Mouse (Mus musculus): Measurements from ENCODE around the gene Faah.

The Faah gene

DNA sequence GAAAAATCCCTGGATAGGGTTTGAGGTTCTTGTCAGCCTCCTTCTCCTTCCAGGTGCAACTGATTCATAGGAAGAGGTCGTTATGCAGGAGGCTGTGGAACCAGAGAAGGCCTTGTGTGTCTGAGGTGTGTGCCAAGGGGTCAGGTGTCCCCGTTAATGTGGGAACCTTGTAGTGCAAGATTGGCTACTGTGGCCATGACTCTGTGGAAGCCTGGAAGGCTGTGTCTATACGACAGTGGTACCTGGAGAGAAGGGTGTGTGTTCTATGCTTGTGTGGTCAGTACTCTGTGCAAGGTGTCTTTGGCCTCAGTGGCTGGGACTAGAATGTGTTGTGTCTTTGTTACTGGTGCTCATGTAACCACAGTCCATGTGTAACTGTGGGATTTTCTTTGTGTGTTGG lies 77.0 kb downstream of the Faah start:
- DNase-seq = no peak

DNA sequence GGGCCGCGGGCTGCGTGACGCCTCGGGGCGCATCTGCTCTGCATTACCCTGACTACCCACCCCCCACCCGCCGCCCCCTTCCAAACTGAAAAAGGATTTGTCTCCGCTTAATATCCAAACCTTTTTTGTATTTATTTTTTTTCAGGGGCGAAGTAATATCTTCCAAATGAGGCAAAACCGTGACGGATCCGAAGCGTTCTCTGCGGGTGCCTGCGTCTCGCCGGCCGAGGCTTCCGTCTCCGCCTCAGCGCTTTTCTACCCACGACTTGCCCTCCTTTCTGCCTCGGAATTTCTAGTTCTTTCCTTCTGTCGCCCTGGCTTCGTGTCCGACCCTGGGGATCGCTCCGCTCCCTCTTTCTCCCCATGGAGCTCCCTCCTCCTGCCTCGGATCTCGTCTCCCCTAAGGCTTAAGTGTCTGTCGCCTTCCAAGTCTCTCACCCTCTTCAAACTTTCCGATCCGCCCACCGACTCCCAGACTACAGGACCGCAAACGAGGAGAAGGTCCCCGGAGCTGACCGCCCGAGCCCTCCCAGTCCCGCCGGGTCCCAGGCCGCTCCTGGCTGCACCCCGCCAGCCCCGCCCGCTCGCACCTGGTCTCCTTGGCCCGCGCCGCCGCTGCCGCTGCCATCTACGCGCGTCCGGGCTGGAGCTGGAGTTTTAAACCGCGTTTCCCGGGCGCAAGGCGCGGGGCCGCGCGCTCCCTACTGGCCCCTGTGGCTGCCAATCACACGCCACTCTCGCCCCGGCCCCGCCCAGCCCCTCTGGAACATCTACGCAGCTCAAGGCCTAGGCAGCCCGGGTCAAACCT lies 78.2 kb downstream of the Faah start, which contains the start of gene Dmbx1:
Gene Dmbx1, minus strand, starts transcription at position 632 of the 808 bp plus-strand sequence.
- no peak for DNase-seq

GRCm38 (mm10) chr4:115938276-115939160 lies 79.2 kb downstream of the Faah start:
- no peak for DNase-seq

DNA sequence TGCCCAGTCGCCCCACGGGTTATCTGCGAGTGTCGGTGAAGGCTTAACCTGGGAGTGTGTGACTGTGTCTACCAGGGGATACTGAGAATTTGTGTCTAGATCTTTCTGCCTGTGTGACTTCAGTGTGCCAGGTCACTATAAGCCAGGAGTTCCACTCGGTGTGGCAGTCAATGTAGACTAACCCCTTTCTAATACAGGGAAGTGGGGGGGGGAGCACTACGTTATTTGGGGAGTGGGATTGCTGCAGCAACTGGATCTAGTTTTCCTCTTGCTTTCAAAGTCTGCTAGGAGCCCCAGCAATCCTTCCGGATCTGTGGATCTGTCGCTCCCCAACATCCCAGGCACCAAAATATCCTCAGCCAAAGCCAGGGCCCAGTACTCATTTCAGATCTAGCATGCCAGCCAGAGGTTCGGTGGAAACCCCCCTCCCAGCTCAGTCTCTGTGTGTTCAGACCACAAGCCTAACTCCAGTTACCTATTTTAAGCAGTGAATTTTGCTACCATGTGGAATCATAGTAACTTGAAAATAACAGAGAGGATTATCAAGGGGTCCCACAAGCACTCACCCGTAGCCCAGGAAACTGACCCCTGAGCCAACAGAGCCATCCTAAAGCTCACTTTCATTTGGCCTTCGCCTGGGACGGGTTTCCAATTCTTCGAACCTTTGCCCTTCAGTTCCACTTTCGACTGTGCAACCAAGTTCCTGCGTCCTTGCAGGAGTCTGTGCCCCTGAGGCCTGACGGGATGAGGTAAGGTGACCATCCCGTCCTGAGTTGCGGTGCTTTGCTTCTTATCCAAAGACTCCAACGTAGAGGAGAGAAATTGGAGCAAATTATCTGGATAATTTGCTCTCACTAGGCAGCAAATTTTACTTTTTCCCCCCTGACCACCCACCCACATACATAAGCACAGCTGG lies 80.4 kb downstream of the Faah start:
- no peak for DNase-seq

- DNase-seq = no peak
Measured at GRCm38 (mm10) chr4:115936646-115937045, 81.1 kb downstream of the Faah start.

GRCm38 (mm10) chr4:115935835-115936581 lies 81.7 kb downstream of the Faah start:
- DNase-seq = no peak

DNA sequence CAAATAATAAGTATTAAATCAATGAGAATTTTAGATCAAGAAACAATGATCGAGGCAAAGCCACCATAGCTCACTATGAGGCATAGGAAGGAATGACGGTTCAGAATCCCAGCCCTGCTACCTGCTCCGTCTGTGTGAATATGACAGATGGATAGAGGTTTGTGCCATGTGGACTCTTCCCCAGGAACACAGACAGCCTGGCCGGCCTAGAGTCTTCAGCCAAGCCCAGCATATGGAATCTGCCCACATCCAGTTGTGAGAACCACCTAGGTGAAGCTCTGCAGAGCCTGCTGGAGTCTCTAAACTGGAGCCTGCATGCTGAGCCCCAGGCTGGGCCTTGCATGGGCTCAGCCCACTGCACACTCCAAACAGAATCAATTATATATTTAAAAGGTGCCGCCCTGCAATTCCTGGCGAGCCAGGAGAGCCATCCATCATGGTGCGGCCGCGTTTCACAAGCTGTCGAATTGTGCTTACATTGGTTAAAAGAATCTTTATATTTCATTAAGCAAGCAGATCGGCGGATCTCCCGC lies 86.1 kb downstream of the Faah start:
- DNase-seq = no peak

GRCm38 (mm10) chr4:115927637-115928036 lies 90.1 kb downstream of the Faah start:
- no peak for DNase-seq

DNA sequence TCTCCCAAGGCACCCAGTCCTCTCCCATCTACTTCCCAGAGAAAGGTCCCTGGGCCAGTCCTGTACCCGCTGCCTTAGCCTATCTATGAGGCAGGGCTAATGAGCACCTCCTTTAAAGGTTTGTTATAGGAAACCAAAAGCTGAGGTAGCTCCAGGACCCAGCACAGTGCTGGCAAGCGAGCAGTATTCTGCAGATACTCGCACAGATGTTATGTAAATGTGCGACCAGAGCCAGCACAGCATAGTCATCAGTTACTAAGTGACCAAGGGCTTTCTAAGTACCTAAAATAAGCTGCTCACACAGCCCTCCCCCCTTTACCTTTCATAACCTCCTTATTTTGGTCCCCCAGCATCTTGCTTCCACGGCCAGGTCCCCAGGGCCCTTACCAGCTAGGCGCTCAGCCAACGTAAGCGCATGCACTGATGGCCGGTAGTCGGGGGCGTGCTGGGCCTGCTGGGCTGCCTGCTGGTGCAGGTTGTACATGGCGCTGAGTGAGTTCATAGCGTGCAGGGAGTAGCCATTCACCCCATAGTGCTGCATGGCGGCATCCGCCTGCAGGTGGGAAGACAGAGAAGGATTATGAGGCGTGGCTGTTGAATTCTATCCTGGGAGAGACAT lies 94.4 kb downstream of the Faah start:
- DNase-seq = no peak

- no peak for DNase-seq
Measured at GRCm38 (mm10) chr4:115922688-115923087, 95.0 kb downstream of the Faah start.

GRCm38 (mm10) chr4:115919911-115920310 lies 97.8 kb downstream of the Faah start:
- DNase-seq = no peak
